Mouse (Mus musculus) heart, postnatal 36 days (tissue): ENCODE results near the gene Olfr620. TPM values are rescaled to one million over a fixed set of nuclear protein-coding genes. Genes with fewer than 3 reads are reported as not detected.

Experiments
- DNase-seq, 2 experiments: peaks; one replicate each; pipeline ENCODE4 v3.0.0; 2021 to 2022
- intact Hi-C: fragments of 180-260 bp; cut with DNase I; formaldehyde crosslinking; loops from one replicate; pipeline ENCODE4 v1.15.1; 2025
- microRNA-seq, 2 experiments: library from miRNA; unstranded; fragments of <30 nt; microRNA quantifications; one replicate each; pipeline ENCODE4 v1.2.0; 2021; ENCODE audit warnings: borderline number of aligned reads in 2 of 2
- total RNA-seq, 2 experiments: library from RNA; stranded (reverse); gene quantifications; 2 replicates each; pipeline ENCODE4 v1.2.3; 2021

Gene Olfr620
- total RNA-seq, result not detected

DNA sequence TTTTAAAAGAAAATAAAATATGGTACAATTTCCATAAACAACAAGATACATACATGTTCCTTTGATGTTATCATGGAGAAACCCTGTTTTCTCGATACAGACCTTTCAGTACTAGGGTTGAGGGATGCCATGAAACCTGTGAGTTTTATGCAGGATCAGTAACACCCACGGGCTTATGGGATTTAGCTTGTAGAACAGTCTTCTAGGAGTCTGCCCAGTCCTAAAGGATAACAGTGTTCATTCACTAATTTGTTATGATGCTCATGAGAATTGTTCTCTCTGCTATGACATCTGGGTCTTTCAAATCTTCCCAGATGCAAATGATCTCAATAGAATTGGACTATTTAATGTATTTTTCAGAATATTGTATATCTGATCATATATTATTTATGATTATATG is at the start of gene Olfr620:
Gene Olfr620 (minus strand): TSS at position 101 of the 400 bp plus-strand sequence.
- intact Hi-C loops, result no loop called here
- no peak for DNase-seq

DNA sequence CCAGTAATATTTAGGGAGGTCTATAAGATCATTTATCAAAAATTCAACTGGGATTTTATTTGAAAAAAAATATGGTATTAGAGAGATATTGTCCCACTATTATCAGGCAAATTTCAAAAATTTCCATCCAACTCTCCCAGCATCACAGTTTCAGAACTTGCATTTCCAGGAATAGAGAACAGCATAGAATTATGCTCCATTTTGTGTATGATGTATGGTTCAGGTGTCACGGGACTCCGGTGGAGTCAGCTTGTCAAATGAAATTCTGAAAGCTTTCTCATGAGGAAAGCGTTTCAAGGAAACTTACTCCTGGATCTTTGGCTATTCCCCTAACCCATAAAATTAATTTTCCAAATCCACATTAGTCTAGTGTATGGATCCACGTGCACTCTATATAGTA is 31.7 kb upstream of the Olfr620 start:
- no peak for DNase-seq
- intact Hi-C loops, result no loop called here

DNA sequence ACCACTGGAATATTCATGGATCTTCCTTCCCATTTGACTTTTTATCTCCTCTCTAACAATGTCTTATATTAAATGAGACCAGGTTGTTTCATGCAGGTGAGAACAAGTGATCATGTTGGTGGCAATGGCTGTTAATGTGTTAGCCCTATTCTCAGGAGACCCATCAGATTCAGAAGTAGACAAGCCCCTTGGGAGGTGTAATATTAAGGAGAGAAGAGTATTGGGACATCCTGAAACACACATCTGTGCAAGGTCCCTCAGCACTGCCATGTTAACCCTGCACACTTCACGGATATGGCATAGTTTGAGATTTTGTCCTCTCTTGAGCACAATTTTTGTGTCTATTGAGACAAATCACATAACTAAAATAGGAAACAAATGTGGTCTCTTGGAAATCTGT is 30.3 kb upstream of the Olfr620 start, which contains the start of gene Olfr622:
Gene Olfr622 (minus strand): TSS at position 101 of the 400 bp plus-strand sequence.
- intact Hi-C loops, result no loop called here

DNA sequence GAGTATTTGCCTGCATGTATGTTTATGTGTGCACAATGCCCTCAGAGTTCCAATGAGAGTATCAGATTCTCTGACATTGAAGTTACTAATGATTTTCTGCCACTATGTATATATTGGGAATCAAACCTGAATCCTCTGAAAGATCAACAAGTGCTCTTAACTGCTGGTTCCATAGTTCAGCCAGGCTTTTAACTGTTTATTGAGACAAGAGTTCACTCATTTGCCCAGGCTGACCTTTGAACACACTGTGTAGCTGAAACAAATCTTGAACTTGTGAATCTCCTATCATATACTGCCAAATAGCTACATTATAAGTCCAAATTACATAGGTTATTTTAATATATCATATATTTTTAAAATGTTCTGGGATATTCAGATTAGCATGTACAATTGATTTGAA is 24.5 kb upstream of the Olfr620 start:
- intact Hi-C loops, result no loop called here
- DNase-seq, result no peak

More for the DNA sequence above, 30.3 kb upstream of the Olfr620 start, which contains the start of gene Olfr622:
- no peak for DNase-seq

DNA sequence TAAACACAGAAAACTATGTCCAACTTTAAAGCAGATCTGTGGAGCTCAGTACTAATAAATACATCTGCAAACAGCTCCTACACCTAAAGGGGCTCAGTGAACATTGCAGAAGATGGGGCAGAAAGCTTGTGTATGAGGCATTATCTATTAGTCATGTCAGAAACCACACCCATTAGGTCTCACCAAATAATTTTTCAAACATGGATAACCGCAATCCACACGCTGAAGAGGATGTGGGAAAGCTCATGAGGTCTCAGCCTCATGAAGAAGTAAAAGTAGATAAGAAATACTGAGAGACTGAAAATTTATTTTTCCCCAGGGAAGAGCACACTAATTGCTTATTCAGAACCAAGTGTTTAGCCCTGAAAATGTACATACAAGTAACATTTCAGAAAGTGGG is 4.9 kb downstream of the Olfr620 start:
- intact Hi-C loops, result no loop called here
- DNase-seq, result no peak

DNA sequence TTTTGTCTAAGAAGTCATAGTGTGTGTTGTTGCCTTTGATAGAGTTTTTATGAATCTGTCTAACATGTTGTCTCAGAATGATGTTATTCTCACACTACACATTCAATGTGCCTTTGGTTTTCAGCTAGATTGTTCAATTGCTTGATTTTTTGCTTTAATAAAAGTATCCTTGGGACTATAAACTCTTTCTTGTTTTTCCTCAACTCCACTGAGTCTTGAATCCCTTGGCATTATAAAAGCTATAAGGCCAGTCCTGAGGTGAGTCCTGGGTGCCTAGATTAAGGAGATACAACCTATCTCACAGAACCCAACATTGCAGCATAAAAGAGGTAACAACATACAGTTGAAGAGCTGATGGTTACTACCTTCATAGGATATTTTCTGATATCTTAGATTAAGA is 12.1 kb downstream of the Olfr620 start, which contains the start of gene Olfr619:
Gene Olfr619 (plus strand): TSS at position 301 of the 400 bp plus-strand sequence.
- DNase-seq, result no peak
- intact Hi-C loops, result no loop called here

DNA sequence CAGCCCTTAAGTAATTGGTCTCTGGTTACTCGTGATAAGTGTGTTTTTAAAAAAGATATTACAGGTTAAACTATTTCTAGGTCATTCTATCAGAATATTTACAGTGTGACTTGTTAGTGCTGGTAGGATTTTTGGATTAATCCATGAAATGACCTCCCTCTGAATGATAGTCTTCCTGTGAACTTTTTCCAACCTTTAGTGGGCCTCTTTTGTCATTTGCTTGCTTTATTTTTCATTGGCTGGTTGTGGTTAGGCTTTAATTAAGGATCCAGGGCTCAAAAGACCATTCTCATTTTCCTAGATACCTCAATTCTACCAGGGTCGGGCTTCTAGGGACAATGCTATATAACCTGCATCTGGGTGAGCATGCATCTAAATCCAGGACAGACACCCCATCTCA is 22.5 kb downstream of the Olfr620 start, which contains the start of gene Olfr618:
Gene Olfr618 (plus strand): TSS at position 301 of the 400 bp plus-strand sequence.
- DNase-seq, result no peak
- intact Hi-C loops, result no loop called here

DNA sequence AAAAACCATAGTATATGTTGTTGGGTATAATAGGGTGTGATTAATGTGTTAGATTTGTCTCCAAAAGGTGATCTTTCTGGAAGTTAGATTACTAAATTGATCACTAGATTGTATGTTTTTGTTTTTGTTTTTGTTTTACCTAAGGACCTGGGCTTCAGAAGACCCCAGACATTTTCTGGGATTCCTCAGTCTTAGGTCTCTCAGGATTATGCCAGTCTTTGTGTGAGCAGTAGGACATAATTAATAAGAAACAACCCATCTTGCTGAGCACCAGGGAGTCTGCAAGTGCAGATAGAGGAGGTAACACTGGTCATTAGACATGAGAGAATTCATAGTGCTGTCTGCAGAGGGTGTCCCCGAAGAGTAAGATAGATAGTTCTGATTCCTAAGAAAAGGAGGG is 39.6 kb downstream of the Olfr620 start, which contains the start of gene Olfr617:
Gene Olfr617 (plus strand): TSS at position 301 of the 400 bp plus-strand sequence.
- no peak for DNase-seq
- intact Hi-C loops, result no loop called here

DNA sequence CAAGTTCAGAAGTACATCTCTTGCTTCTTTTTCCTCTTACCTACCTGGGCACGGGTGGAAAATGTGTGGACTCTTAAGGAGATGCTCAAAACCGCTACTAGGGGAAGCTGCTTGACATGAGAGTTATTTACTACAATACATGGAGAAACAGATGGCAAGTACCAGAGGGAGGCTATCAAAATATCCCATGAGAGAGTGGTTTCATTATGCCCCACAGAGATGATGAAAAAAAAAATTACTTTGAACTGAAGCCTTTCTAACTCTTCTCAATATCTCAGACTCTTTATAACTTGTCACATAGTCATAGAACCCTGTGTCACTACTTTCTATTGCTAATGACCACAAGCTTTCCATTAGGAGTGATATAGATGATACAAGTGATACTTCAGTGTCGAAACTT is 43.3 kb downstream of the Olfr620 start, which contains the start of gene Olfr616:
Gene Olfr616 (minus strand): TSS at position 101 of the 400 bp plus-strand sequence.
- intact Hi-C loops, result no loop called here
- DNase-seq, result no peak

DNA sequence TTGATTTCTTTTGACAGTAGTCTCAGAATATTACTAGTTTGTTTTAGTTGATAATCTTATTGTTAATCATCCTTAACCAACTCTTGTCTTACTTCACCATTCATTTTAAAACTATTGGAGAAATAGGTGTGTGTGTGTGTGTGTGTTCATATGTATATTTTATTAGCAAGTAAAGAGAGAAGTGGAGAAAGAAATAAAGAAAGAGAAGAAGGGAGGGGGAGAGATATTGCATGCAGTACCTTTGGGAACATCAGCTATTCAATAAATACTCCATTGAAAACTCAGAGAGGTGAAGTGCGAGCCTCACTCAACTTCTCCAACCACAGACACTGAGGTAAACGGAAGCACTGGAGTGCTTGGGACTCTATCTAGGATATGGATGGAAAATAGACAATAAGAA is 56.6 kb downstream of the Olfr620 start, which contains the start of gene Olfr615:
Gene Olfr615 (plus strand): TSS at position 301 of the 400 bp plus-strand sequence.
- intact Hi-C loops, result no loop called here
- DNase-seq, result no peak

Small RNA genes lying within 50 kb of the gene (microRNA-seq; reads per million reads assigned to microRNA genes)
- 0 reads per million in 2 experiments for gene Gm26506

Other genes with a start within 250 kb of the Olfr620 start
- not detected for gene Olfr601, start 249.9 kb downstream of the Olfr620 start, total RNA-seq
- not detected for gene Olfr603, start 226.4 kb downstream of the Olfr620 start, total RNA-seq
- gene Usp17lc, start 197.5 kb downstream of the Olfr620 start, total RNA-seq, result not detected
- gene Olfr605, start 167.1 kb downstream of the Olfr620 start, total RNA-seq, result not detected
- not detected for gene Olfr606, start 163.5 kb downstream of the Olfr620 start, total RNA-seq
- not detected for gene Olfr607, start 148.4 kb downstream of the Olfr620 start, total RNA-seq
- gene Olfr608, start 142.7 kb downstream of the Olfr620 start, total RNA-seq, result not detected
- not detected for gene Olfr609, start 114.5 kb downstream of the Olfr620 start, total RNA-seq
- not detected for gene Olfr610, start 100.4 kb downstream of the Olfr620 start, total RNA-seq
- gene Olfr611, start 91.7 kb downstream of the Olfr620 start, total RNA-seq, result not detected
- not detected for gene Olfr612, start 69.8 kb downstream of the Olfr620 start, total RNA-seq
- gene Olfr613, start 64.5 kb downstream of the Olfr620 start, total RNA-seq, result not detected
- gene Olfr615, start 56.5 kb downstream of the Olfr620 start, total RNA-seq, result not detected
- not detected for gene Olfr616, start 43.4 kb downstream of the Olfr620 start, total RNA-seq
- not detected for gene Olfr617, start 39.5 kb downstream of the Olfr620 start, total RNA-seq
- gene Olfr618, start 22.4 kb downstream of the Olfr620 start, total RNA-seq, result not detected
- gene Olfr619, start 12.0 kb downstream of the Olfr620 start, total RNA-seq, result not detected
- gene Olfr622, start 30.2 kb upstream of the Olfr620 start, total RNA-seq, result not detected
- gene Olfr623, start 51.2 kb upstream of the Olfr620 start, total RNA-seq, result not detected
- not detected for gene Olfr624, start 58.7 kb upstream of the Olfr620 start, total RNA-seq
- not detected for gene Olfr625-ps1, start 70.2 kb upstream of the Olfr620 start, total RNA-seq
- gene Olfr243, start 102.1 kb upstream of the Olfr620 start, total RNA-seq, result not detected
- gene Olfr628, start 117.8 kb upstream of the Olfr620 start, total RNA-seq, result not detected
- gene Olfr629, start 132.4 kb upstream of the Olfr620 start, total RNA-seq, result not detected
- gene Olfr630, start 144.8 kb upstream of the Olfr620 start, total RNA-seq, result not detected
- not detected for gene Olfr69, start 159.1 kb upstream of the Olfr620 start, total RNA-seq
- gene Olfr68, start 167.2 kb upstream of the Olfr620 start, total RNA-seq, result not detected
- gene Olfr67, start 179.3 kb upstream of the Olfr620 start, total RNA-seq, result not detected
- 1,000 to 10,000 TPM; 1,102 to 1,464 TPM for gene Hbb-bt, start 201.5 kb upstream of the Olfr620 start, total RNA-seq
- over 10,000 TPM in 1 of 2 experiments, 1,000 to 10,000 TPM in 1; 9,168 to 11,645 TPM for gene Hbb-bs, start 215.6 kb upstream of the Olfr620 start, total RNA-seq
- gene Hbb-bh2, start 228.0 kb upstream of the Olfr620 start, total RNA-seq, result not detected
- not detected for gene Hbb-bh1, start 230.6 kb upstream of the Olfr620 start, total RNA-seq
- not detected for gene Hbb-y, start 240.7 kb upstream of the Olfr620 start, total RNA-seq